Mouse (Mus musculus) brain, embryonic 14.5 days (tissue): ENCODE results near the gene Bpifb5.
"Not testable (repeated sequence)": the region's sequence is repeated elsewhere in the genome, so short reads cannot be mapped to it uniquely, and the experiment has no call there.

Experiments
- CTCF ChIP-seq: fragments of 200-500 bp; IDR thresholded peaks from 2 replicates; pipeline ENCODE4 v1.5.1; 2012; ENCODE audit warnings: inconsistent platforms, mild to moderate bottlenecking, moderate library complexity, borderline replicate concordance; ENCODE audit not compliant: insufficient read depth, insufficient read length; ENCODE audit errors: extremely low read depth
- POLR2A ChIP-seq: fragments of 200-500 bp; IDR thresholded peaks from 2 replicates; pipeline ENCODE4 v1.6.1; 2012; ENCODE audit warnings: mild to moderate bottlenecking, inconsistent platforms, borderline replicate concordance; ENCODE audit not compliant: poor library complexity, insufficient read depth, insufficient read length, severe bottlenecking; ENCODE audit errors: extremely low read depth

DNA sequence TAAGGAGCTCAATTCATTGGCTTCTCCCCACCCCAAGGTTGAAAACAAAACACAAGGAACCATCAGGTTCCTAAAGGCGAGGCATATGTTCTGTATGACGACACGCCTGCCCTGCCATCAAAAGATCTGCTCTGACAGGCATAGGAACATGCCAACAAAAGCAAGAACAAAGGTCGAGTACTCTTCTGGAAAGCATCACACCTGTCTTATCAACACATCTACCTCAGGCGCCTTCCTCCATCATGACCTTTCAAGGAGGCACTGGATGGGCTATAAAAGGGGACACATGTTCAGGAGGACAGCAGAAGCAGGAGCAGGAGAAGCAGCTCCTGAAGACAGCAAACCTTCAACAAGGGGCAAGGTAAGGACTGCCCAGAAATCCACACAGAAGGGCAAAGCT lies 34.0 kb downstream of the Bpifb5 start, which contains the start of gene Bpifb9a:
- TF ChIP-seq POLR2A, CTCF: not testable (repeated sequence)
